Mouse (Mus musculus): ENCODE results near the gene Zdhhc22. TPM values are rescaled to one million over a fixed set of nuclear protein-coding genes. Genes with fewer than 3 reads are reported as not detected.

Zdhhc22 gene
- not detected for polyA plus RNA-seq (2014; fragmentation: Illumina TruSeq; extraction: RNeasy Lipid Tissue Mini Kit (QIAGEN cat#74804); ENCODE audit: insufficient read depth, low read depth, low replicate concordance)

DNA sequence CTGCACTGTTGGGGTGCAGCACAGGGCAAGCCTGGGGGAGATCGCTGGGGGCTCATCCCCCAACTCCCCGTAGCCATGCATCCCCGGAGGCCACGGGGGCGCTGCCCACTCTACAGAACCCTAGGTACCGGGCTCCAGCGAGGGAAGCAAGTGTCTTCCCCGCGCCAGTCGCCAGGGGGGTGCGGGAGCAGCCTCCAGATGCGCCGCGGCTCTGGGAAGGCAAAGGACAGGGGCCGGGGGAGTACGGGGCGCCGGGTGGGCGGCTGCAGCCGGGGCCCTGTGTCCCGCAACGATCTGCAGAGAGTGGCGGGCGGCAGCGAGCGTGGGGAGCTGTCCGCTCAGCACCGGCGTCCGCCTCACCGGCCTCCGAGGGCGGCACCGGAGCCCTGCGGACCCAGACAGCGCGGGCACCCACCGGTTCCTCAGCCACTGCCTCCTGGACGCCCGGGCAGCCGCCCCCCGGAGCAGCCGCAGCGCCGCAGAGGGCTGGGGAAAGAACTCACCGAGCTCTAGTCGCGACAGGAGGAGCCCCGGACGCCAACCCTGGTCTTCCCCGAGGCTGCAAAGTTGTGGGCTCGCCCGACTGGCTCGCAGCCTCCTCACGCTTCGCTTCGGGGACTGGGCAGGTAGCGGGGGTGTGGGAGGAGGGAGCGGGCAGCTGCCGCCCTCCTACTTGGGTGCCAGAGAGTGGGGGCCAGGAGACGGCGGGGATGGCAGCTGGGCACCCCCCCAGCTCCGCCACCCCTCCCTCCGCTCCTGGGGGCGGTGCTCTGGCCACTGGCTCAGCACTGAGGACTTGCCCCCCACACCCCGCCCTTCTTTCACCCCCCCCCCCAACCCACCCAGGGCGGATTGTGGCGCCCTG is at the start of gene Zdhhc22:
Gene Zdhhc22 (minus strand): TSS at position 541 of the 865 bp plus-strand sequence.

DNA sequence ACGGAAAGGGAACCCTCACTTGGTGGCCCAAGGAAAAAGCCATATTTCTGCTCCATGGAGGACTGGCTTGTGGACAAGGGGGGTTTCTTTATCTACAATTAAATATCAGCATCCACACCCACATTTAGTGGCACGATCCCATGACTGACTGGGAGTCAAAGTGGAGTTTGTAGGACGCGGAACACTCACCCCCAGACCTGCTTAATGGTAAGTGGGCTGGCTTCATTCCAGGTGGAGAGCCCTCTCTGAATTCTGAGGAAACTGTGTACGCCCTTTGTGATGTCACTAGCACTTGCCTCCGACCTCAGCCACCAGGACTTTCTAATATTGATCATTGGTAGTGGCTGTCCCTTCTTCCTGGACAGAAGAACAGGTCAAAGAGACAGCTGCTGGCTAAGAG is 30.8 kb upstream of the Zdhhc22 start, which contains the start of gene Tmem63c:
Gene Tmem63c (plus strand): TSS at position 301 of the 400 bp plus-strand sequence.

DNA sequence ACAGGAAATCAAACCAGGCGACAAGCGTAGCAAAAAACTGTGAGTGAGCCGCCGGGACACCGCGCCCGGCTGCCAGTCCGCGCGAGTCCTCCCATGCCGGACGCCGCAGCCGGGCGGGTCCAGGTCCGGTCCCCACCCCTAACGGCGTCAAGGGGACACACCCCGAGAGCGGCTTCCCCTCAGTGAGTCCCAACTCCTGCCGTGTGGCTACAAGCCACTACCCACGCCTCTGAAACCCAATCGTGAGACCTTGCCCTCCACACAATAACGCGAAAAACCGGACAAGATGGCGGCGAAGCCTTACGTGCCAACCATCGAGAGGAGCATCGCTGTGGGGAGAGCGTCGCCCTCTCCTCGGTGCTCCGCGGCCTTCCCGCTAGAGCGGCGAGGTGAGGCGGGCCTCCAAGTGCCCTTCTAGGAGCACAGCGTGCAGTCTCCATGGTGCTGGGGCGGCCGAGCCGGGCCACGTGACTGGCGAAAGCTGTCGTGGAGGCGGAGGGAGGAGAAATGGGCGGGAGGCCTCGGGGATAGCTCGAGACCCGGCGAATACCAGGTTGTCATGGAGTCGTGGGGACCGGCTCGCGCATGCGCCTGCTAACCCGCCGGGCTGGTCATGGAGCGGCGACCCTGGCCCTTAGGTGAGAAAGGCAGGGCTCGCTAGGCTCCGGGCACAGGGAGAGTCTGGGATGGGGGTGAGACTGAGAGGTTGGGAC is 43.2 kb downstream of the Zdhhc22 start, which contains the start of gene Cipc:
Gene Cipc (plus strand): TSS at position 182 of the 713 bp plus-strand sequence.

Other genes with a start within 250 kb of the Zdhhc22 start
- 20.6 TPM for gene Irf2bpl, start 105.6 kb downstream of the Zdhhc22 start, polyA plus RNA-seq (2014; fragmentation: Illumina TruSeq; extraction: RNeasy Lipid Tissue Mini Kit (QIAGEN cat#74804); ENCODE audit: insufficient read depth, low read depth, low replicate concordance)
- gene Cipc, start 43.4 kb downstream of the Zdhhc22 start, polyA plus RNA-seq (2014; fragmentation: Illumina TruSeq; extraction: RNeasy Lipid Tissue Mini Kit (QIAGEN cat#74804); ENCODE audit: insufficient read depth, low read depth, low replicate concordance), result 8.5 TPM
- 0.07 TPM for gene Tmem63c, start 30.9 kb upstream of the Zdhhc22 start, polyA plus RNA-seq (2014; fragmentation: Illumina TruSeq; extraction: RNeasy Lipid Tissue Mini Kit (QIAGEN cat#74804); ENCODE audit: insufficient read depth, low read depth, low replicate concordance)
- 4.3 TPM for gene Ngb, start 112.1 kb upstream of the Zdhhc22 start, polyA plus RNA-seq (2014; fragmentation: Illumina TruSeq; extraction: RNeasy Lipid Tissue Mini Kit (QIAGEN cat#74804); ENCODE audit: insufficient read depth, low read depth, low replicate concordance)
- 83.2 TPM for gene Gstz1, start 156.7 kb upstream of the Zdhhc22 start, polyA plus RNA-seq (2014; fragmentation: Illumina TruSeq; extraction: RNeasy Lipid Tissue Mini Kit (QIAGEN cat#74804); ENCODE audit: insufficient read depth, low read depth, low replicate concordance)
- 6.5 TPM for gene Pomt2, start 157.5 kb upstream of the Zdhhc22 start, polyA plus RNA-seq (2014; fragmentation: Illumina TruSeq; extraction: RNeasy Lipid Tissue Mini Kit (QIAGEN cat#74804); ENCODE audit: insufficient read depth, low read depth, low replicate concordance)
- 0.29 TPM for gene Samd15, start 209.3 kb upstream of the Zdhhc22 start, polyA plus RNA-seq (2014; fragmentation: Illumina TruSeq; extraction: RNeasy Lipid Tissue Mini Kit (QIAGEN cat#74804); ENCODE audit: insufficient read depth, low read depth, low replicate concordance)
- 3.5 TPM for gene Tmed8, start 210.0 kb upstream of the Zdhhc22 start, polyA plus RNA-seq (2014; fragmentation: Illumina TruSeq; extraction: RNeasy Lipid Tissue Mini Kit (QIAGEN cat#74804); ENCODE audit: insufficient read depth, low read depth, low replicate concordance)
- 0.63 TPM for gene Noxred1, start 248.3 kb upstream of the Zdhhc22 start, polyA plus RNA-seq (2014; fragmentation: Illumina TruSeq; extraction: RNeasy Lipid Tissue Mini Kit (QIAGEN cat#74804); ENCODE audit: insufficient read depth, low read depth, low replicate concordance)